Comparison of ENCODE assay signal across 8 mouse cellular contexts in the genomic region with DNA sequence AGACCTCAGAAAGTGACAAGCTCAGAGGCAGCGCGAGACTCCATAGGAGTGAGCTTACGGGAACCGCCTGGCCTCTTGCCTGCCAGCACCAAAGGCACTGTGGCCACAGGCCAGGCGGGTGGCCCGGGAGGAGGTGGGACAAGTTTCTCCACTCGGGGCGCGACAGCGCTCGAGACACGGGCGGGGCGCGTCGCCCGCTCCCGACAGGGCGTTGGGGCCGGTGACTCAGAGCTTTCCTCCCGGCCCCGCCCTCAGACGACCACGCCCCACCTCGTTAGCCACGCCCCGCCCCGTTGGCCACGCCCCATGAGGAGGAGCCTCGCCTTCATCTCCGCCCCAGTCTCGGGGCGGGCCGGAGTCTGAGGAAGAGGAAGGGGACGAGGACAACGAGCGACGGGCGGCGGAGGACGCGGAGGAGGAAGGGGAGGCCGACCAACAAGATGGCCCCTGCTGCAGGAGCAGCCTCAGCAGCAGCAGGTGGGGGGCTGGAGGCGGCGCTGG. TPM values are rescaled to one million over a fixed set of nuclear protein-coding genes. Genes with fewer than 3 reads are reported as not detected.
DNase-seq lines count a peak whose midpoint lies in the region; ATAC-seq and TF ChIP-seq lines count a peak whose summit lies in the region.

A gene (plus strand): TSS at position 362 of the 501 bp plus-strand sequence.

- H3K4me3 ChIP-seq in E14TG2a.4 (replicated peaks; ENCODE audit: low read length): peak within 1 kb of the TSS; percentile 98
- peak within 1 kb of the TSS; percentile 99 for H3K4me3 ChIP-seq in forebrain, embryonic 12.5 days (replicated peaks)
- H3K4me3 ChIP-seq in heart, postnatal 0 days (ENCODE audit: low read depth, low read length): peak within 1 kb of the TSS; percentile 94
- H3K4me3 ChIP-seq in liver, embryonic 16.5 days (ENCODE audit: low read depth, low read length): peak within 1 kb of the TSS; percentile 86
- peak within 1 kb of the TSS; percentile 98 for H3K4me3 ChIP-seq in neural tube, embryonic 13.5 days
- peak within 1 kb of the TSS; percentile 97 for H3K4me3 ChIP-seq in testis, adult 2 months (ENCODE audit: control insufficient read depth, low read depth, low read length)

- TF ChIP-seq CTCF in E14TG2a.4 (conservative IDR thresholded peaks at IDR 0.05; ENCODE audit: low read length): no peak
- peak; percentile 25; the same call in 1 of the 2 replicates for TF ChIP-seq CTCF in heart, postnatal 0 days (IDR thresholded peaks at IDR 0.05; ENCODE audit: low read depth)
- TF ChIP-seq CTCF in testis, adult 2 months (IDR thresholded peaks at IDR 0.05; ENCODE audit: control insufficient read depth, insufficient read depth, insufficient replicate concordance, low read depth, low read length): no peak

- peak; percentile 95 for DNase-seq in c-Kit-positive CD71-positive TER-119-positive erythroid progenitor cells, embryonic 14.5 days (ENCODE audit: low spot score)
- DNase-seq in heart, postnatal 0 days (ENCODE audit: low spot score): peak; percentile 92
- peak; percentile 98 to 99 for DNase-seq in kidney, postnatal 4 days

- peaks cover 13% of the 10 kb centered on the region for H3K4me1 ChIP-seq in E14TG2a.4 (replicated peaks; ENCODE audit: low read depth, low read length)
- H3K4me1 ChIP-seq in forebrain, embryonic 12.5 days: peaks cover 8% of the 10 kb centered on the region
- peaks cover 14% of the 10 kb centered on the region for H3K4me1 ChIP-seq in heart, postnatal 0 days (ENCODE audit: control insufficient read depth, insufficient read depth)
- H3K4me1 ChIP-seq in liver, embryonic 16.5 days (ENCODE audit: control insufficient read depth, low read depth, low read length): peaks cover 20% of the 10 kb centered on the region
- H3K4me1 ChIP-seq in neural tube, embryonic 13.5 days (replicated peaks): peaks cover 24% of the 10 kb centered on the region
- peaks cover 2% of the 10 kb centered on the region; the same call in 1 of the 2 replicates for H3K4me1 ChIP-seq in testis, adult 2 months (ENCODE audit: control insufficient read depth, insufficient read depth, low read length)

- peak within 1 kb of the TSS; percentile 93 for H3K27ac ChIP-seq in forebrain, embryonic 12.5 days
- peak within 1 kb of the TSS; percentile 97 for H3K27ac ChIP-seq in heart, postnatal 0 days (ENCODE audit: low read depth)
- peak within 1 kb of the TSS; percentile 91 for H3K27ac ChIP-seq in liver, embryonic 16.5 days (ENCODE audit: low read length)
- H3K27ac ChIP-seq in neural tube, embryonic 13.5 days (replicated peaks): peak within 1 kb of the TSS; percentile 95
- H3K27ac ChIP-seq in testis, adult 2 months (ENCODE audit: control insufficient read depth, insufficient read depth, low read depth, low read length): peak within 1 kb of the TSS; percentile 93

- under 1% methylated on average over 43 of the region's 45 CpGs for WGBS in forebrain, embryonic 12.5 days
- 0% methylated on average over 36 of the region's 45 CpGs for WGBS in heart, postnatal 0 days
- WGBS in liver, embryonic 16.5 days (ENCODE audit: insufficient replicate concordance): 1% methylated on average over 44 of the region's 45 CpGs
- 0% methylated on average over 45 of the region's 45 CpGs for WGBS in neural tube, embryonic 13.5 days

- peak within 1 kb of the TSS; percentile 61 for H3K4me2 ChIP-seq in forebrain, embryonic 12.5 days
- H3K4me2 ChIP-seq in heart, postnatal 0 days (ENCODE audit: low read depth, low read length): peak within 1 kb of the TSS; percentile 77
- peak within 1 kb of the TSS; percentile 76 for H3K4me2 ChIP-seq in liver, embryonic 16.5 days (ENCODE audit: low read depth, low read length)
- H3K4me2 ChIP-seq in neural tube, embryonic 13.5 days: peak within 1 kb of the TSS; percentile 84

- H3K9ac ChIP-seq in forebrain, embryonic 12.5 days: peak within 1 kb of the TSS; percentile 94
- peak within 1 kb of the TSS; percentile 96 for H3K9ac ChIP-seq in heart, postnatal 0 days (replicated peaks; ENCODE audit: low read depth, low read length)
- peak within 1 kb of the TSS; percentile 75 for H3K9ac ChIP-seq in liver, embryonic 16.5 days (ENCODE audit: low read depth, low read length)
- peak within 1 kb of the TSS; percentile 98 for H3K9ac ChIP-seq in neural tube, embryonic 13.5 days

- H3K36me3 ChIP-seq in E14TG2a.4 (ENCODE audit: insufficient read depth, low read length): no peaks in the 10 kb centered on the region
- H3K36me3 ChIP-seq in forebrain, embryonic 12.5 days (replicated peaks): no peaks in the 10 kb centered on the region
- no peaks in the 10 kb centered on the region for H3K36me3 ChIP-seq in heart, postnatal 0 days (replicated peaks; ENCODE audit: control insufficient read depth, insufficient read depth, low read length)
- H3K36me3 ChIP-seq in liver, embryonic 16.5 days (ENCODE audit: control insufficient read depth, insufficient read depth): no peaks in the 10 kb centered on the region
- H3K36me3 ChIP-seq in neural tube, embryonic 13.5 days: no peaks in the 10 kb centered on the region
- no peaks in the 10 kb centered on the region for H3K36me3 ChIP-seq in testis, adult 2 months (ENCODE audit: control insufficient read depth, insufficient read depth, low read length)

- TF ChIP-seq POLR2A in testis, adult 2 months (IDR thresholded peaks at IDR 0.05; ENCODE audit: control insufficient read depth, low read depth, low read length): peak; percentile 99

- ATAC-seq in forebrain, embryonic 12.5 days (ENCODE audit: low FRiP score): peak; percentile 96
- peak; percentile 95 for ATAC-seq in heart, postnatal 0 days (ENCODE audit: insufficient read depth, low read depth)
- ATAC-seq in liver, embryonic 16.5 days (ENCODE audit: low read depth): peak; percentile 96
- ATAC-seq in neural tube, embryonic 13.5 days (ENCODE audit: low read depth): peak; percentile 97

- no peaks in the 10 kb centered on the region for H3K9me3 ChIP-seq in E14TG2a.4 (ENCODE audit: low read length)
- H3K9me3 ChIP-seq in forebrain, embryonic 12.5 days: no peaks in the 10 kb centered on the region
- no peaks in the 10 kb centered on the region for H3K9me3 ChIP-seq in heart, postnatal 0 days (replicated peaks; ENCODE audit: control insufficient read depth, low read length)
- H3K9me3 ChIP-seq in liver, embryonic 16.5 days (replicated peaks; ENCODE audit: control insufficient read depth, low read length): no peaks in the 10 kb centered on the region
- no peaks in the 10 kb centered on the region for H3K9me3 ChIP-seq in neural tube, embryonic 13.5 days

- no peak for TF ChIP-seq EP300 in heart, postnatal 0 days (IDR thresholded peaks at IDR 0.05; ENCODE audit: low read depth)

- peaks cover 7% of the 10 kb centered on the region; the same call in 1 of the 2 replicates for H3K27me3 ChIP-seq in E14TG2a.4 (ENCODE audit: insufficient read depth, low read length)
- H3K27me3 ChIP-seq in forebrain, embryonic 12.5 days: peaks cover 6% of the 10 kb centered on the region; the same call in 1 of the 2 replicates
- H3K27me3 ChIP-seq in heart, postnatal 0 days (ENCODE audit: control insufficient read depth, insufficient read depth, low read length): no peaks in the 10 kb centered on the region
- H3K27me3 ChIP-seq in liver, embryonic 16.5 days (ENCODE audit: control insufficient read depth, insufficient read depth, low read depth, low read length): no peaks in the 10 kb centered on the region; the same call in 1 of the 2 replicates
- peaks cover 3% of the 10 kb centered on the region; the same call in 1 of the 2 replicates for H3K27me3 ChIP-seq in neural tube, embryonic 13.5 days
- no peaks in the 10 kb centered on the region for H3K27me3 ChIP-seq in testis, adult 2 months (ENCODE audit: control insufficient read depth, insufficient read depth, low read length)

RNA-seq across cellular contexts. Expression of the gene that starts here (rescaled TPM):
- 8.6 and 9.5 TPM in 2 replicates for polyA plus RNA-seq in forebrain, embryonic 12.5 days (2016; fragmentation: Nextera tagmentation; extraction: Ambion mirVana)
- 22.5 and 32.6 TPM in 2 replicates for total RNA-seq in heart, postnatal 0 days (2014; rRNA removed; ENCODE audit: low replicate concordance)
- polyA plus RNA-seq in heart, postnatal 0 days (2015; fragmentation: Nextera tagmentation; extraction: Ambion mirVana): 4.7 and 4.9 TPM in 2 replicates
- 3.4 TPM in 2 replicates for polyA plus RNA-seq in liver, embryonic 16.5 days (2015; fragmentation: Nextera tagmentation; extraction: Ambion mirVana)
- polyA plus RNA-seq in neural tube, embryonic 13.5 days (2015; fragmentation: Nextera tagmentation; extraction: Ambion mirVana): 6.1 and 6.6 TPM in 2 replicates
- polyA plus RNA-seq in testis, adult 2 months (2012; rRNA removed): 34.6 and 34.7 TPM in 2 replicates

Comparison
In these comparisons a context has a peak if more than half of its experiments do, and no peak if none do; other contexts are left out.
1. Peak in every context shown above with its lines: DNase-seq, ATAC-seq, H3K4me3 ChIP-seq and H3K27ac ChIP-seq.